Mouse (Mus musculus) ES-E14 (cell line): ENCODE data around the gene Irx3.

Source experiments
- CHD2 ChIP-seq: IDR thresholded peaks from 2 replicates; pipeline ENCODE4 v1.6.1; 2014; ENCODE audit warnings: mild to moderate bottlenecking, low read depth, low read length, inconsistent platforms
- ZC3H11A ChIP-seq: IDR thresholded peaks from 2 replicates; pipeline ENCODE4 v1.6.1; 2012; ENCODE audit warnings: low read depth, mild to moderate bottlenecking, inconsistent platforms, low read length, borderline replicate concordance

DNA sequence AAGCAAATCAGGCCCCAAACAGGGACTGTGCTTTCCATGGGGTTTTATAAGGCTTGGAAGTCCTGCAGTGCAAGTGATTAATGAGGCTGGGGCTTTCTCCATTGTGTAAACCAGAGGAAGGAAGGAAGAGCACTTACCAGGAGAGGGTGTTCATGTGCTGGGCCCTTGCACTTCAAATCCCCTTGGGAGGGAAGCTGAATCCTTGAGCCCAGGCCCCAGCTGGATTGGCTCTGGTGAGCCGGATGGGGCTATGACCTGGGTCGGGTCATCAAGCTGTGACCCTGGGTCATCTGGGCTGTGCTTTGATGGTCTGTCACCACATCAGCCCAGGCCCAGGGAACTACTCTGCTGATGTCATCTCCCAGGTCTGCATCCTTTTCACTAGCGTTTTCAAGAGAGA, 16.9 kb upstream of the Irx3 start:
- TF ChIP-seq ZC3H11A (no peak), CHD2 (no peak)
